Mouse (Mus musculus) heart, postnatal 4 days (tissue): ENCODE measurements around the gene Elovl6. TPM values are rescaled to one million over a fixed set of nuclear protein-coding genes. Genes with fewer than 3 reads are reported as not detected.

Experiments
- DNase-seq: peaks from one replicate; pipeline ENCODE4 v3.0.0; 2021
- total RNA-seq, 2 experiments: library from RNA; stranded (reverse); gene quantifications; 2 replicates each; pipeline ENCODE4 v1.2.3; 2021

Gene Elovl6
- total RNA-seq, 2 experiments from 2014 or later, result 3.7 TPM

GRCm38 (mm10) chr3:129543376-129543775 is 11.2 kb downstream of the Elovl6 start:
- DNase-seq, result no peak

GRCm38 (mm10) chr3:129544217-129544616 is 12.1 kb downstream of the Elovl6 start:
- DNase-seq, result no peak

- DNase-seq, result no peak
Observed at GRCm38 (mm10) chr3:129545228-129545627, 13.1 kb downstream of the Elovl6 start.

- DNase-seq, result no peak
Observed at GRCm38 (mm10) chr3:129545801-129546200, 13.6 kb downstream of the Elovl6 start.

GRCm38 (mm10) chr3:129547837-129548435 is 15.8 kb downstream of the Elovl6 start:
- no peak for DNase-seq

- DNase-seq, result no peak
Observed at GRCm38 (mm10) chr3:129548760-129549159, 16.6 kb downstream of the Elovl6 start.

GRCm38 (mm10) chr3:129549546-129549945 is 17.4 kb downstream of the Elovl6 start:
- no peak for DNase-seq

- DNase-seq, result no peak
Observed at GRCm38 (mm10) chr3:129551581-129552290, 19.6 kb downstream of the Elovl6 start.

- no peak for DNase-seq
Observed at GRCm38 (mm10) chr3:129552370-129552769, 20.2 kb downstream of the Elovl6 start.

GRCm38 (mm10) chr3:129553173-129553572 is 21.0 kb downstream of the Elovl6 start:
- no peak for DNase-seq

- no peak for DNase-seq
Observed at GRCm38 (mm10) chr3:129553661-129554060, 21.5 kb downstream of the Elovl6 start.

GRCm38 (mm10) chr3:129554436-129554835 is 22.3 kb downstream of the Elovl6 start:
- DNase-seq, result no peak

- no peak for DNase-seq
Observed at GRCm38 (mm10) chr3:129557048-129557447, 24.9 kb downstream of the Elovl6 start.

- DNase-seq, result no peak
Observed at GRCm38 (mm10) chr3:129557566-129557965, 25.4 kb downstream of the Elovl6 start.

GRCm38 (mm10) chr3:129558016-129558955 is 26.1 kb downstream of the Elovl6 start:
- no peak for DNase-seq

- DNase-seq, result no peak
Observed at GRCm38 (mm10) chr3:129560068-129560467, 27.9 kb downstream of the Elovl6 start.

GRCm38 (mm10) chr3:129561011-129561410 is 28.9 kb downstream of the Elovl6 start:
- DNase-seq, result no peak

- no peak for DNase-seq
Observed at GRCm38 (mm10) chr3:129561853-129562252, 29.7 kb downstream of the Elovl6 start.

GRCm38 (mm10) chr3:129562411-129562810 is 30.3 kb downstream of the Elovl6 start:
- no peak for DNase-seq

GRCm38 (mm10) chr3:129563807-129564206 is 31.7 kb downstream of the Elovl6 start:
- DNase-seq, result no peak

GRCm38 (mm10) chr3:129564852-129565251 is 32.7 kb downstream of the Elovl6 start:
- no peak for DNase-seq

GRCm38 (mm10) chr3:129565458-129565857 is 33.3 kb downstream of the Elovl6 start:
- DNase-seq, result no peak

GRCm38 (mm10) chr3:129566013-129566412 is 33.9 kb downstream of the Elovl6 start:
- DNase-seq, result no peak
